Mouse (Mus musculus) ES-E14 (cell line): ENCODE measurements around the gene Gm266.

ENCODE experiments used
- MAFK ChIP-seq: IDR thresholded peaks from 2 replicates; pipeline ENCODE4 v1.6.1; 2014; ENCODE audit warnings: mild to moderate bottlenecking, low read depth, low read length, inconsistent platforms; ENCODE audit not compliant: insufficient read depth
- ZC3H11A ChIP-seq: IDR thresholded peaks from 2 replicates; pipeline ENCODE4 v1.6.1; 2012; ENCODE audit warnings: low read depth, mild to moderate bottlenecking, inconsistent platforms, low read length, borderline replicate concordance
- ZNF384 ChIP-seq: IDR thresholded peaks from 2 replicates; pipeline ENCODE4 v1.6.1; 2012; ENCODE audit warnings: low read depth, low read length, inconsistent platforms

- TF ChIP-seq ZNF384: no peak
- TF ChIP-seq ZC3H11A: no peak
- no peak for TF ChIP-seq MAFK
Observed at GRCm38 (mm10) chr12:111442309-111443010, 43.2 kb downstream of the Gm266 start, which contains the start of gene Tnfaip2.
